Mouse (Mus musculus) Muller cell, postnatal 12 days (primary cell): Measurements from ENCODE around the gene Slc39a11.

Source experiments
- DNase-seq: peaks from one replicate; pipeline ENCODE4 v3.0.0-alpha.2; 2015; ENCODE audit errors: inconsistent ontology term

Gene Slc39a11

GRCm38 (mm10) chr11:113196234-113197007, 453.5 kb downstream of the Slc39a11 start:
- DNase-seq = no peak
